Mouse (Mus musculus): ENCODE measurements at regions not wholly inside any gene's neighbourhood (a gene's known extent, or its start where the extent isn't known, plus 50 kb on each side); places are given as distances from the start of the nearest gene placed in this dataset.

GRCm38 (mm10) chr13:37544696-37545095, 199.7 kb downstream of the Ly86 start:
- no peak for TF ChIP-seq CTCF (IDR thresholded peaks at IDR 0.05; ENCODE audit: borderline replicate concordance, insufficient read depth, low read depth, low read length)
- no peak for TF ChIP-seq POLR2A (IDR thresholded peaks at IDR 0.05; ENCODE audit: borderline replicate concordance, insufficient read depth, low read length)

Data from cerebellum, adult 2 months (tissue).